In the genomic region with DNA sequence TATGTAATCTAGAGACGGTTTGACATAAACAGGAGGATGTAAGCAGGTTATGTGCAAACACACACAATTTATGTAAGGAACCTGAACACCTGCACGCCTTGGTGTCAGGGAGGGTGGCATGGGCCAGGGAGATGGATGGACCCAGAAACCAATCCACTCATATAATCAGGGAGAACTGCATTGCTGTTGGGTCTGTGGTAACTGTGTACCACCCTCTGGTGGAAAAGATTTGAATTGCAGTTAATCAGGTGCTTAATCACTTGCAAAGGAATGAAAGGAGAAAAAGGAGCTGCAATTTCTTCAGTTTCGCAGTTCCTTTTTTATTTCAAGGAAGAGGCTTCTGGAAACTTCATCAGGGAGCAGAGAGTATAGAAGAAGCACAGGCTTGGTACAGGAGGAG, we compare ENCODE assay signal across 10 mouse cellular contexts. TPM values are rescaled to one million over a fixed set of nuclear protein-coding genes. Genes with fewer than 3 reads are reported as not detected.
A peak's percentile ranks its signal among the peaks of the same experiment; 100 is the strongest.
DNase-seq lines count a peak whose midpoint lies in the region; ATAC-seq lines count a peak whose summit lies in the region.
"Had no signal": no experiment of that assay in that cellular context is flagged by ENCODE, and none has a peak within 500 bp of the region (broad histone marks: within the 10 kb centered on the region; RNA-seq: fewer than 3 reads in every experiment).

No protein-coding gene starts in this region.

- no peak overlapping the region for H3K27ac ChIP-seq in hindbrain, embryonic 11.5 days (ENCODE audit: low read depth, low read length)
- no peak overlapping the region for H3K27ac ChIP-seq in hindbrain, embryonic 12.5 days
- H3K27ac ChIP-seq in neural tube, embryonic 13.5 days (replicated peaks): no peak overlapping the region
- H3K27ac ChIP-seq: embryonic facial prominence, embryonic 12.5 days; limb, embryonic 13.5 days had no signal

- H3K4me2 ChIP-seq in hindbrain, embryonic 11.5 days (replicated peaks; ENCODE audit: low read depth, low read length): no peak overlapping the region
- H3K4me2 ChIP-seq in hindbrain, embryonic 12.5 days (replicated peaks): no peak overlapping the region
- no peak overlapping the region for H3K4me2 ChIP-seq in neural tube, embryonic 13.5 days
- H3K4me2 ChIP-seq: embryonic facial prominence, embryonic 12.5 days; limb, embryonic 13.5 days had no signal

- no peaks in the 10 kb centered on the region for H3K36me3 ChIP-seq in hindbrain, embryonic 11.5 days (ENCODE audit: control insufficient read depth, insufficient read depth, low read length)
- no peaks in the 10 kb centered on the region for H3K36me3 ChIP-seq in hindbrain, embryonic 12.5 days
- H3K36me3 ChIP-seq in neural tube, embryonic 13.5 days: no peaks in the 10 kb centered on the region
- H3K36me3 ChIP-seq: embryonic facial prominence, embryonic 12.5 days; limb, embryonic 13.5 days had no signal

- peak; percentile 66 for DNase-seq in hindbrain, embryonic 11.5 days (ENCODE audit: low spot score)
- peak; percentile 20 for DNase-seq in right cerebral cortex, adult 18-20 months
- DNase-seq in right cerebral cortex, postnatal 10 days (ENCODE audit: low spot score in 2 of 2): no peak
- peak; percentile 66 for DNase-seq in embryo, embryonic 11 days
- no peak for DNase-seq in frontal cortex, postnatal 10 days (ENCODE audit: low spot score in 2 of 2)
- DNase-seq in cerebellum, adult 9-11 months: no peak

- no peaks in the 10 kb centered on the region for H3K9me3 ChIP-seq in hindbrain, embryonic 11.5 days (ENCODE audit: control insufficient read depth, low read length)
- no peaks in the 10 kb centered on the region for H3K9me3 ChIP-seq in hindbrain, embryonic 12.5 days (replicated peaks)
- no peaks in the 10 kb centered on the region for H3K9me3 ChIP-seq in neural tube, embryonic 13.5 days
- H3K9me3 ChIP-seq: embryonic facial prominence, embryonic 12.5 days; limb, embryonic 13.5 days had no signal

- H3K27me3 ChIP-seq in hindbrain, embryonic 11.5 days (ENCODE audit: control insufficient read depth, insufficient read depth, low read length): no peaks in the 10 kb centered on the region
- no peaks in the 10 kb centered on the region for H3K27me3 ChIP-seq in hindbrain, embryonic 12.5 days
- H3K27me3 ChIP-seq in neural tube, embryonic 13.5 days: no peaks in the 10 kb centered on the region
- H3K27me3 ChIP-seq: embryonic facial prominence, embryonic 12.5 days; limb, embryonic 13.5 days had no signal

- no peak overlapping the region for H3K4me3 ChIP-seq in hindbrain, embryonic 11.5 days (ENCODE audit: low read depth, low read length)
- no peak overlapping the region for H3K4me3 ChIP-seq in hindbrain, embryonic 12.5 days
- no peak overlapping the region for H3K4me3 ChIP-seq in neural tube, embryonic 13.5 days
- H3K4me3 ChIP-seq: embryonic facial prominence, embryonic 12.5 days; limb, embryonic 13.5 days had no signal

- H3K9ac ChIP-seq in hindbrain, embryonic 11.5 days (ENCODE audit: low read depth, low read length): no peak overlapping the region
- no peak overlapping the region for H3K9ac ChIP-seq in hindbrain, embryonic 12.5 days
- no peak overlapping the region for H3K9ac ChIP-seq in neural tube, embryonic 13.5 days
- H3K9ac ChIP-seq: embryonic facial prominence, embryonic 12.5 days; limb, embryonic 13.5 days had no signal

- 83% methylated on average over 3 of the region's 3 CpGs for WGBS in hindbrain, embryonic 11.5 days
- WGBS in hindbrain, embryonic 12.5 days: 71% methylated on average over 3 of the region's 3 CpGs
- 71% methylated on average over 3 of the region's 3 CpGs for WGBS in neural tube, embryonic 13.5 days

- no peak for ATAC-seq in hindbrain, embryonic 11.5 days (ENCODE audit: low FRiP score)
- no peak for ATAC-seq in hindbrain, embryonic 12.5 days (ENCODE audit: low FRiP score)
- 0 out of 2 replicates have a peak, but pooled peaks have one; percentile 43 for ATAC-seq in neural tube, embryonic 13.5 days (ENCODE audit: low read depth)

- peaks cover 2% of the 10 kb centered on the region; the same call in 1 of the 2 replicates for H3K4me1 ChIP-seq in hindbrain, embryonic 11.5 days (replicated peaks; ENCODE audit: control insufficient read depth, insufficient read depth, low read length)
- 0 out of 2 replicates have a peak, but pooled peaks cover 2% of the 10 kb centered on the region for H3K4me1 ChIP-seq in hindbrain, embryonic 12.5 days
- H3K4me1 ChIP-seq in neural tube, embryonic 13.5 days (replicated peaks): no peaks in the 10 kb centered on the region
- H3K4me1 ChIP-seq: embryonic facial prominence, embryonic 12.5 days had no signal

RNA-seq across cellular contexts. Expression of gene Trim42, which starts 46.9 kb away (rescaled TPM):
- polyA plus RNA-seq in hindbrain, embryonic 11.5 days (2014; fragmentation: Nextera tagmentation; extraction: Ambion mirVana): not detected in 2 replicates
- not detected in 2 replicates for polyA plus RNA-seq in hindbrain, embryonic 12.5 days (2016; fragmentation: Nextera tagmentation; extraction: Ambion mirVana)
- polyA plus RNA-seq in neural tube, embryonic 13.5 days (2015; fragmentation: Nextera tagmentation; extraction: Ambion mirVana): not detected in 2 replicates
- polyA plus RNA-seq: embryonic facial prominence, embryonic 12.5 days; limb, embryonic 13.5 days had no signal

Comparison
In these comparisons a context has a peak if more than half of its experiments do, and no peak if none do; other contexts are left out.
1. DNase-seq: peak in hindbrain, embryonic 11.5 days (single experiment), right cerebral cortex, adult 18-20 months (single experiment) and embryo, embryonic 11 days (single experiment); none in right cerebral cortex, postnatal 10 days (0 of 2), frontal cortex, postnatal 10 days (0 of 2) and cerebellum, adult 9-11 months (single experiment).